Mouse (Mus musculus): ENCODE measurements around the gene Actr6. TPM values are rescaled to one million over a fixed set of nuclear protein-coding genes. Genes with fewer than 3 reads are reported as not detected.

Gene Actr6
- 37.2 and 41.3 TPM in 2 replicates for polyA plus RNA-seq (2016; fragmentation: Nextera tagmentation; extraction: Ambion mirVana)

- H3K27ac ChIP-seq (replicated peaks): peak within 1 kb of the TSS; percentile 77
- DNase-seq (ENCODE audit: low spot score): peak; percentile 93
- H3K4me3 ChIP-seq: peak within 1 kb of the TSS; percentile 68
- peaks cover 11% of the 10 kb centered on the region for H3K36me3 ChIP-seq
- WGBS: 1% methylated on average over 49 of the region's 49 CpGs
- peaks cover 21% of the 10 kb centered on the region for H3K4me1 ChIP-seq
- H3K9me3 ChIP-seq (replicated peaks): no peaks in the 10 kb centered on the region
- no peaks in the 10 kb centered on the region for H3K27me3 ChIP-seq (ENCODE audit: low read depth, poor library complexity, severe bottlenecking)
Measured at GRCm38 (mm10) chr10:89732001-89732794, at the start of gene Actr6. Gene Actr6, minus strand, starts transcription at chr10:89732295.

DNA sequence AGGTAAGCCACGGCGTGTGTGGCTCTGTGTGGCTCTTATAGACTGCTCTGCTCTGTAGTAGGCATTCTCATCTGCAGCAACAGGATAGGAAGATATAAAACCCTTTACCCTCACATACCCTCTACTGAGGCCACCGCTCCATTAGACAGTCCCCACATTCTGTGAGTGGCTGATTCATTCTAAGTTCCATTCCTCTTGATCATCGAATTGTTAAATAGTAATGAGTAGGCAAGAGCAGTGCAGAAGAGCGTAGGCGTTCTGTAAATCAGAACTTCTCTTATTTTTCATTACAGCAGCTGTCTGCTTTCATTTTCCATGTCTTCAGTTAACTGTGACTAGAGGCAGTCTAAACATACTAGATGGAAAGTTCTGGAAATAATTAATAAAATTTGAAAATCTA lies 43.9 kb upstream of the Actr6 start:
- Histone ChIP-seq H3K36me3 (peaks cover 17% of the 10 kb centered on the region), H3K4me1 (no peaks in the 10 kb centered on the region), H3K27me3 (ENCODE audit: low read depth, poor library complexity, severe bottlenecking) (no peaks in the 10 kb centered on the region), H3K27ac (replicated peaks) (no peak overlapping the region), H3K9me3 (replicated peaks) (no peaks in the 10 kb centered on the region), H3K4me3 (no peak overlapping the region)
- WGBS: 94% methylated on average over 6 of the region's 6 CpGs
- DNase-seq (ENCODE audit: low spot score): no peak

DNA sequence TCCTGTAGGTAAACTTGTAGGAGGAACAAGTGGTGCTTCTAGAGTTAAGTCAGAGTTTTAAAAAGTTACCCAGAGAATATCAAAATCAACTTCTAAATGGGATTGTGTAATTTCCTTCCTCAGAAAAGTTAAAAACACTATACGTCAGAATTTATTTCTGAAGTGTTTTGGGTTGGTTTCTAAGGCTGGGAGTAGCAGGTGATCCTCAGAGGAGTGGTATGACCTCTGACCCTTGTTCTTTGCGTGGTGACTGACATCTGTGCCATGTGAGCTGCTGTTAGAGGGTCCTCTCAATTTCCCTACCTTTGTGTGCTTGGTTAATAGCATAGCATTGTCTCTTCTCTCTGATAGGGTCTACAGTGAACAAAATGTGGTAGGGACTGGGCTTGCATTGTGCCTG lies 39.8 kb upstream of the Actr6 start:
- H3K36me3 ChIP-seq: peaks cover 5% of the 10 kb centered on the region; the same call in 1 of the 2 replicates
- H3K27me3 ChIP-seq (ENCODE audit: low read depth, poor library complexity, severe bottlenecking): no peaks in the 10 kb centered on the region
- WGBS: 56% methylated on average over 2 of the region's 2 CpGs
- H3K9me3 ChIP-seq (replicated peaks): no peaks in the 10 kb centered on the region
- H3K4me1 ChIP-seq: no peaks in the 10 kb centered on the region
- H3K27ac ChIP-seq (replicated peaks): no peak overlapping the region
- no peak for DNase-seq (ENCODE audit: low spot score)
- H3K4me3 ChIP-seq: no peak overlapping the region

- DNase-seq (ENCODE audit: low spot score): no peak
- H3K27ac ChIP-seq (replicated peaks): no peak overlapping the region
- no peaks in the 10 kb centered on the region for H3K4me1 ChIP-seq
- H3K27me3 ChIP-seq (ENCODE audit: low read depth, poor library complexity, severe bottlenecking): no peaks in the 10 kb centered on the region
- WGBS: 86% methylated on average over 4 of the region's 4 CpGs
- H3K4me3 ChIP-seq: no peak overlapping the region
- no peaks in the 10 kb centered on the region for H3K36me3 ChIP-seq
- no peaks in the 10 kb centered on the region for H3K9me3 ChIP-seq (replicated peaks)
Measured at GRCm38 (mm10) chr10:89769096-89769495, 37.0 kb upstream of the Actr6 start.

GRCm38 (mm10) chr10:89768352-89769020 lies 36.4 kb upstream of the Actr6 start:
- Histone ChIP-seq H3K4me3 (no peak overlapping the region), H3K4me1 (no peaks in the 10 kb centered on the region), H3K36me3 (no peaks in the 10 kb centered on the region), H3K9me3 (replicated peaks) (no peaks in the 10 kb centered on the region), H3K27ac (replicated peaks) (no peak overlapping the region), H3K27me3 (ENCODE audit: low read depth, poor library complexity, severe bottlenecking) (no peaks in the 10 kb centered on the region)
- no peak for DNase-seq (ENCODE audit: low spot score)
- WGBS: 88% methylated on average over 7 of the region's 7 CpGs

- no peak overlapping the region for H3K4me3 ChIP-seq
- no peak for DNase-seq (ENCODE audit: low spot score)
- no peaks in the 10 kb centered on the region for H3K27me3 ChIP-seq (ENCODE audit: low read depth, poor library complexity, severe bottlenecking)
- no peaks in the 10 kb centered on the region for H3K4me1 ChIP-seq
- no peak overlapping the region for H3K27ac ChIP-seq (replicated peaks)
- H3K9me3 ChIP-seq (replicated peaks): no peaks in the 10 kb centered on the region
- no peaks in the 10 kb centered on the region for H3K36me3 ChIP-seq
- WGBS: 92% methylated on average over 11 of the region's 11 CpGs
Measured at GRCm38 (mm10) chr10:89765790-89766714, 34.0 kb upstream of the Actr6 start.

GRCm38 (mm10) chr10:89764457-89765121 lies 32.5 kb upstream of the Actr6 start:
- Histone ChIP-seq H3K4me1 (no peaks in the 10 kb centered on the region), H3K9me3 (replicated peaks) (no peaks in the 10 kb centered on the region), H3K4me3 (no peak overlapping the region), H3K27ac (replicated peaks) (no peak overlapping the region), H3K27me3 (ENCODE audit: low read depth, poor library complexity, severe bottlenecking) (no peaks in the 10 kb centered on the region), H3K36me3 (peaks cover 2% of the 10 kb centered on the region; the same call in 1 of the 2 replicates)
- 90% methylated on average over 9 of the region's 9 CpGs for WGBS
- DNase-seq (ENCODE audit: low spot score): no peak

- no peaks in the 10 kb centered on the region for H3K27me3 ChIP-seq (ENCODE audit: low read depth, poor library complexity, severe bottlenecking)
- no peaks in the 10 kb centered on the region for H3K4me1 ChIP-seq
- WGBS: 94% methylated on average over 5 of the region's 5 CpGs
- no peak overlapping the region for H3K27ac ChIP-seq (replicated peaks)
- no peak overlapping the region for H3K4me3 ChIP-seq
- H3K9me3 ChIP-seq (replicated peaks): no peaks in the 10 kb centered on the region
- DNase-seq (ENCODE audit: low spot score): no peak
- peaks cover 9% of the 10 kb centered on the region; the same call in 1 of the 2 replicates for H3K36me3 ChIP-seq
Measured at GRCm38 (mm10) chr10:89760772-89761171, 28.7 kb upstream of the Actr6 start.

GRCm38 (mm10) chr10:89755231-89755630 lies 23.1 kb upstream of the Actr6 start:
- no peaks in the 10 kb centered on the region for H3K9me3 ChIP-seq (replicated peaks)

GRCm38 (mm10) chr10:89751069-89751468 lies 19.0 kb upstream of the Actr6 start:
- 91% methylated on average over 5 of the region's 5 CpGs for WGBS
- H3K27ac ChIP-seq (replicated peaks): no peak overlapping the region

More at GRCm38 (mm10) chr10:89755231-89755630, 23.1 kb upstream of the Actr6 start:
- 93% methylated on average over 4 of the region's 4 CpGs for WGBS
- no peak overlapping the region for H3K4me3 ChIP-seq
- H3K27ac ChIP-seq (replicated peaks): no peak overlapping the region
- H3K36me3 ChIP-seq: peaks cover 9% of the 10 kb centered on the region; the same call in 1 of the 2 replicates
- H3K27me3 ChIP-seq (ENCODE audit: low read depth, poor library complexity, severe bottlenecking): no peaks in the 10 kb centered on the region
- no peak for DNase-seq (ENCODE audit: low spot score)
- H3K4me1 ChIP-seq: no peaks in the 10 kb centered on the region

GRCm38 (mm10) chr10:89748619-89749018 lies 16.5 kb upstream of the Actr6 start:
- no peaks in the 10 kb centered on the region for H3K9me3 ChIP-seq (replicated peaks)
- H3K27me3 ChIP-seq (ENCODE audit: low read depth, poor library complexity, severe bottlenecking): no peaks in the 10 kb centered on the region
- no peak overlapping the region for H3K4me3 ChIP-seq
- H3K4me1 ChIP-seq: peaks cover 18% of the 10 kb centered on the region
- no peak overlapping the region for H3K27ac ChIP-seq (replicated peaks)
- WGBS: 95% methylated on average over 2 of the region's 2 CpGs
- no peak for DNase-seq (ENCODE audit: low spot score)
- no peaks in the 10 kb centered on the region for H3K36me3 ChIP-seq

More at GRCm38 (mm10) chr10:89751069-89751468, 19.0 kb upstream of the Actr6 start:
- Histone ChIP-seq H3K4me1 (peaks cover 9% of the 10 kb centered on the region), H3K4me3 (no peak overlapping the region), H3K27me3 (ENCODE audit: low read depth, poor library complexity, severe bottlenecking) (no peaks in the 10 kb centered on the region), H3K9me3 (replicated peaks) (no peaks in the 10 kb centered on the region), H3K36me3 (no peaks in the 10 kb centered on the region)
- DNase-seq (ENCODE audit: low spot score): no peak

- Histone ChIP-seq H3K9me3 (replicated peaks) (no peaks in the 10 kb centered on the region), H3K27me3 (ENCODE audit: low read depth, poor library complexity, severe bottlenecking) (no peaks in the 10 kb centered on the region), H3K27ac (replicated peaks) (no peak overlapping the region), H3K36me3 (no peaks in the 10 kb centered on the region), H3K4me3 (no peak overlapping the region), H3K4me1 (peaks cover 18% of the 10 kb centered on the region)
- 93% methylated on average over 1 of the region's 1 CpGs for WGBS
- DNase-seq (ENCODE audit: low spot score): no peak
Measured at GRCm38 (mm10) chr10:89747911-89748310, 15.8 kb upstream of the Actr6 start.
